Comparison of ENCODE assay signal across 8 mouse cellular contexts in genomic region chr11:102579165-102580033, GRCm38 (mm10). TPM values are rescaled to one million over a fixed set of nuclear protein-coding genes. Genes with fewer than 3 reads are reported as not detected.
DNase-seq lines count a peak whose midpoint lies in the region; ATAC-seq lines count a peak whose summit lies in the region.

Gene Gm11627, minus strand, starts transcription at chr11:102579461.

- ATAC-seq in lung, embryonic 15.5 days (ENCODE audit: borderline replicate concordance, extremely low read depth, low FRiP score, low TSS enrichment): peak; percentile 72
- ATAC-seq in embryonic facial prominence, embryonic 11.5 days (replicated peaks; ENCODE audit: insufficient number of reproducible peaks, low FRiP score, low TSS enrichment, low read depth): peak; percentile 75
- no peak for ATAC-seq in liver, embryonic 13.5 days (ENCODE audit: low read depth)

- no peaks in the 10 kb centered on the region for H3K9me3 ChIP-seq in lung, embryonic 15.5 days
- no peaks in the 10 kb centered on the region for H3K9me3 ChIP-seq in embryonic facial prominence, embryonic 11.5 days (replicated peaks; ENCODE audit: control insufficient read depth, low read length)
- H3K9me3 ChIP-seq in liver, embryonic 13.5 days (replicated peaks): no peaks in the 10 kb centered on the region

- intact Hi-C loops in heart, postnatal 14 days (cut with DNase I): no loop called here

- H3K4me2 ChIP-seq in lung, embryonic 15.5 days: peak within 1 kb of the TSS; percentile 57
- peak within 1 kb of the TSS; percentile 47 for H3K4me2 ChIP-seq in embryonic facial prominence, embryonic 11.5 days (ENCODE audit: low read depth, low read length)
- peak within 1 kb of the TSS; percentile 55 for H3K4me2 ChIP-seq in liver, embryonic 13.5 days

- peak within 1 kb of the TSS; percentile 50 for H3K9ac ChIP-seq in lung, embryonic 15.5 days
- peak within 1 kb of the TSS; percentile 66 for H3K9ac ChIP-seq in embryonic facial prominence, embryonic 11.5 days (replicated peaks; ENCODE audit: low read length)
- no peak within 1 kb of the TSS for H3K9ac ChIP-seq in liver, embryonic 13.5 days

- H3K36me3 ChIP-seq in lung, embryonic 15.5 days: no peaks in the 10 kb centered on the region
- no peaks in the 10 kb centered on the region for H3K36me3 ChIP-seq in embryonic facial prominence, embryonic 11.5 days (replicated peaks; ENCODE audit: control insufficient read depth, insufficient read depth, low read depth, low read length)
- no peaks in the 10 kb centered on the region for H3K36me3 ChIP-seq in liver, embryonic 13.5 days

- peak within 1 kb of the TSS; percentile 94 for H3K27ac ChIP-seq in lung, embryonic 15.5 days
- peak within 1 kb of the TSS; percentile 86 for H3K27ac ChIP-seq in embryonic facial prominence, embryonic 11.5 days (replicated peaks; ENCODE audit: low read depth, low read length)
- H3K27ac ChIP-seq in liver, embryonic 13.5 days: no peak within 1 kb of the TSS

- H3K4me3 ChIP-seq in lung, embryonic 15.5 days: peak within 1 kb of the TSS; percentile 39
- peak within 1 kb of the TSS; percentile 30 for H3K4me3 ChIP-seq in embryonic facial prominence, embryonic 11.5 days (ENCODE audit: low read depth, low read length)
- peak within 1 kb of the TSS; percentile 20 for H3K4me3 ChIP-seq in liver, embryonic 13.5 days (replicated peaks)

- WGBS in lung, embryonic 15.5 days: 10% methylated on average over 23 of the region's 23 CpGs
- WGBS in embryonic facial prominence, embryonic 11.5 days: 8% methylated on average over 23 of the region's 23 CpGs
- 23% methylated on average over 23 of the region's 23 CpGs for WGBS in liver, embryonic 13.5 days (ENCODE audit: insufficient replicate concordance)

- no peaks in the 10 kb centered on the region for H3K27me3 ChIP-seq in lung, embryonic 15.5 days
- no peaks in the 10 kb centered on the region for H3K27me3 ChIP-seq in embryonic facial prominence, embryonic 11.5 days (ENCODE audit: control insufficient read depth, insufficient read depth, low read length)
- H3K27me3 ChIP-seq in liver, embryonic 13.5 days: peaks cover 56% of the 10 kb centered on the region

- DNase-seq in lung, postnatal 14 days: no peak
- peak; percentile 66 for DNase-seq in embryonic facial prominence, embryonic 11.5 days (ENCODE audit: low spot score)
- DNase-seq in heart, postnatal 14 days: peak; percentile 32 to 42
- DNase-seq in liver, embryonic 13.5 days: no peak
- DNase-seq in right cerebral cortex, postnatal 14 days: peak; percentile 21
- no peak for DNase-seq in adrenal gland, postnatal 25 days
- DNase-seq in spleen, postnatal 10 days (ENCODE audit: low spot score in 2 of 2): no peak

- peaks cover 55% of the 10 kb centered on the region for H3K4me1 ChIP-seq in lung, embryonic 15.5 days
- H3K4me1 ChIP-seq in embryonic facial prominence, embryonic 11.5 days (ENCODE audit: control insufficient read depth, insufficient read depth, low read length): peaks cover 9% of the 10 kb centered on the region
- peaks cover 15% of the 10 kb centered on the region for H3K4me1 ChIP-seq in liver, embryonic 13.5 days (replicated peaks)

RNA-seq across cellular contexts. Expression of gene Gm11627, which starts in this region (rescaled TPM):
- 16.1 and 20.3 TPM in 2 replicates for polyA plus RNA-seq in lung, embryonic 15.5 days (2015; fragmentation: Nextera tagmentation; extraction: Ambion mirVana)
- 10.5 and 10.6 TPM in 2 replicates for polyA plus RNA-seq in embryonic facial prominence, embryonic 11.5 days (2014; fragmentation: Nextera tagmentation; extraction: Ambion mirVana)
- 1 to 10 TPM in 1 of 2 experiments, under 1 TPM in 1; 0.69 to 1.8 TPM for total RNA-seq in heart, postnatal 14 days (2021)
- 0.68 and 0.94 TPM in 2 replicates for polyA plus RNA-seq in liver, embryonic 13.5 days (2015; fragmentation: Nextera tagmentation; extraction: Ambion mirVana)
- total RNA-seq in adrenal gland, postnatal 25 days (2021): not detected in 2 replicates

Comparison
In these comparisons a context has a peak if more than half of its experiments do, and no peak if none do; other contexts are left out.
1. DNase-seq: peak in embryonic facial prominence, embryonic 11.5 days (single experiment), heart, postnatal 14 days (2 of 2) and right cerebral cortex, postnatal 14 days (single experiment); none in lung, postnatal 14 days (single experiment), liver, embryonic 13.5 days (single experiment), adrenal gland, postnatal 25 days (single experiment) and spleen, postnatal 10 days (0 of 2).
2. Peak in every context shown above with its lines, with median percentiles within 50 percentile points of each other: H3K4me2 ChIP-seq and H3K4me3 ChIP-seq.